Mouse (Mus musculus) kidney, adult 2 months (tissue): ENCODE measurements around the gene Rsph3a. TPM values are rescaled to one million over a fixed set of nuclear protein-coding genes. Genes with fewer than 3 reads are reported as not detected.
"Not testable (repeated sequence)": the region's sequence is repeated elsewhere in the genome, so short reads cannot be mapped to it uniquely, and the experiment has no call there.

ENCODE experiments used
- DNase-seq: peaks from one replicate; pipeline ENCODE4 v3.0.0; 2021
- H3K27ac ChIP-seq: fragments of 200-500 bp; 2 replicates; pipeline ENCODE4 v1.5.1; 2012; ENCODE audit warnings: low read depth, low read length, control low read depth, inconsistent platforms; ENCODE audit not compliant: insufficient read depth
- H3K27me3 ChIP-seq: fragments of 200-500 bp; replicated peaks from 2 replicates; pipeline ENCODE4 v1.6.1; 2012; ENCODE audit warnings: mild to moderate bottlenecking, moderate library complexity, low read length, inconsistent platforms; ENCODE audit not compliant: control insufficient read depth, insufficient read depth
- H3K36me3 ChIP-seq: fragments of 200-500 bp; 2 replicates; pipeline ENCODE4 v1.6.1; 2012; ENCODE audit warnings: mild to moderate bottlenecking, moderate library complexity, low read length, inconsistent platforms; ENCODE audit not compliant: control insufficient read depth, insufficient read depth
- H3K4me1 ChIP-seq: fragments of 200-500 bp; 2 replicates; pipeline ENCODE4 v1.6.1; 2011; ENCODE audit warnings: low read length; ENCODE audit not compliant: control insufficient read depth, insufficient read depth
- H3K4me3 ChIP-seq: fragments of 200-500 bp; 2 replicates; pipeline ENCODE4 v1.5.1; 2011; ENCODE audit warnings: mild to moderate bottlenecking, low read depth, low read length, control low read depth; ENCODE audit not compliant: insufficient read depth
- WGBS: fragments of 180-500 bp; shearing (Covaris S2); methylation state at CpG from one replicate; pipeline ENCODE4 v1.1.7; 2018; 5-methylcytosine and 5-hydroxymethylcytosine counted together
- polyA plus RNA-seq: library from polyadenylated mRNA; depleted of rRNA; stranded (reverse); fragments of >200 nt; gene quantifications from 2 replicates; pipeline ENCODE4 v1.2.3, GENCODE M21; 2012; rRNA removed

Gene Rsph3a
- polyA plus RNA-seq, 1 experiment = 85.9 TPM

GRCm38 (mm10) chr17:7983484-7983883 is 38.1 kb downstream of the Rsph3a start:
- not testable (repeated sequence) for DNase-seq
- WGBS = 90% methylated on average over 1 of the region's 2 CpGs

GRCm38 (mm10) chr17:7985597-7985996 is 40.2 kb downstream of the Rsph3a start:
- not testable (repeated sequence) for H3K27ac ChIP-seq
- WGBS = 41% methylated on average over 4 of the region's 4 CpGs
- peak; percentile 21 for DNase-seq

More at GRCm38 (mm10) chr17:7983484-7983883, 38.1 kb downstream of the Rsph3a start:
- H3K4me3 ChIP-seq, H3K27ac ChIP-seq, H3K27me3 ChIP-seq, H3K4me1 ChIP-seq, H3K36me3 ChIP-seq: not testable (repeated sequence)

DNA sequence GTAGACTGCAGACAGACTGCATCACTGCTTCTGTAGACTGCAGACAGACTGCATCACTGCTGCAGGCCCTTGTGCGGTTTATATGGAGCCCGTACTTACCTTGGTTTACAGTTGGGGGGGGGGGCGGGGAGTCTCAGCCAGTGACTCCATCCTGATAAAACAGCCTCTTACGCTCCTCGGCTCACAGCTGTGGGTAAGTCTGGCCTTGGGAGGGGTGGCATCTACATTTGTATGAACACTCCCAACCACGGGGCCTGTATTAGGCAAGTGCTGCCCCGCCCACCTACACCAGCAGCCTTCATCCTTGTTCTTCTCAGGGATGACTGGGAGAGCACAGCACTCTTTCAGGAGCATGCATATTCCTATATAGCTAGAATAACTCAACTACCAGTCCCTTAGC is 41.6 kb downstream of the Rsph3a start:
- not testable (repeated sequence) for H3K27me3 ChIP-seq, H3K36me3 ChIP-seq, H3K4me1 ChIP-seq, H3K4me3 ChIP-seq, H3K27ac ChIP-seq, DNase-seq
- 81% methylated on average over 7 of the region's 7 CpGs for WGBS

More at GRCm38 (mm10) chr17:7985597-7985996, 40.2 kb downstream of the Rsph3a start:
- H3K36me3 ChIP-seq, H3K4me1 ChIP-seq, H3K4me3 ChIP-seq, H3K27me3 ChIP-seq: not testable (repeated sequence)

DNA sequence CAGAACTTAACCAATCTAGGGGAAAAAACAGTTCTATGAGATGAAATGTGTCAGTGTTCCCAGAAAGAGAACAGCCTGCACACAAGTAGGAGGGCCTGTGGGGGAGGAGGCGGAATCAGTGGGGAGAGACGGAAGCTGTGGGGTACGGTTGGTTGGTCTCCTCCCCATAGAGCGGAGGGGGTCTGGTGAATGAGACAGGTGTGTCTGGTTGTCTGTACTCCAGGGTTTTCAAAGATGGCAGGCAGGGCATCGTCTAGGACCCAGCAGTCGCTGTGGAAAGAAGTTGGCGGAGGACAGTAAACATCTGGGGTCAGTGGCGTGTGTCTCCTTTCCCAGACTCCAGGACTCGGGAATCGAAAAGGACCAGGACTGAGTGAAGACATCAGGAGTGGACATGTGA is 57.8 kb downstream of the Rsph3a start:
- H3K4me3 ChIP-seq, H3K4me1 ChIP-seq, H3K36me3 ChIP-seq, H3K27ac ChIP-seq, DNase-seq, H3K27me3 ChIP-seq: not testable (repeated sequence)
- WGBS = 60% methylated on average over 10 of the region's 10 CpGs

- not testable (repeated sequence) for H3K4me1 ChIP-seq, H3K36me3 ChIP-seq, DNase-seq, H3K27ac ChIP-seq, H3K27me3 ChIP-seq, H3K4me3 ChIP-seq
- WGBS = 92% methylated on average over 1 of the region's 6 CpGs
Measured at GRCm38 (mm10) chr17:8006771-8007170, 61.4 kb downstream of the Rsph3a start.

DNA sequence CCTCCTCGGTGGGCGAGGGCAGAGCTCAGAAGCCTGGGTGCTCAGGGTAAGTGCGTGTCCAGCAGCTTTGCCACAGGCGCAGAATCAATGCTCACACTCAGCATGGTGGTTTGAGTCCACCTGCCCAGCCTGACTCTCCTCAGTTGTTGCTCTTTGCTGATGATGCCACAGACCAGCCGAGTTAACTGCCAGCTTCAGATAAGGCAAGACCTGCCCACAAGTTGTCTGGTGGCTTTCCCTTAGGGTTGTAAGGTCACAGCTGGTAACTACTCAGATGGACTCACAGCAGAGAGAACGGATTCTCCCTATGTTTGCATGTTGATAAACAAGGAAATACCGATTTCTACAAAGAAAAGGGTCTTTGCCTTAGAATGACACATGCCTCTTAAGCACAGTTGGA is 64.2 kb downstream of the Rsph3a start:
- H3K27ac ChIP-seq, H3K36me3 ChIP-seq, DNase-seq, H3K4me1 ChIP-seq, H3K4me3 ChIP-seq, H3K27me3 ChIP-seq: not testable (repeated sequence)
- 80% methylated on average over 6 of the region's 7 CpGs for WGBS

GRCm38 (mm10) chr17:8013974-8014373 is 68.6 kb downstream of the Rsph3a start:
- H3K4me3 ChIP-seq, H3K27me3 ChIP-seq, DNase-seq, H3K4me1 ChIP-seq, H3K27ac ChIP-seq, H3K36me3 ChIP-seq: not testable (repeated sequence)
- WGBS = 93% methylated on average over 4 of the region's 4 CpGs

GRCm38 (mm10) chr17:8022675-8023074 is 77.3 kb downstream of the Rsph3a start:
- H3K36me3 ChIP-seq, H3K4me1 ChIP-seq, H3K4me3 ChIP-seq, DNase-seq, H3K27me3 ChIP-seq, H3K27ac ChIP-seq: not testable (repeated sequence)
- WGBS = no CpG with 5 or more reads among the region's 6 CpGs

DNA sequence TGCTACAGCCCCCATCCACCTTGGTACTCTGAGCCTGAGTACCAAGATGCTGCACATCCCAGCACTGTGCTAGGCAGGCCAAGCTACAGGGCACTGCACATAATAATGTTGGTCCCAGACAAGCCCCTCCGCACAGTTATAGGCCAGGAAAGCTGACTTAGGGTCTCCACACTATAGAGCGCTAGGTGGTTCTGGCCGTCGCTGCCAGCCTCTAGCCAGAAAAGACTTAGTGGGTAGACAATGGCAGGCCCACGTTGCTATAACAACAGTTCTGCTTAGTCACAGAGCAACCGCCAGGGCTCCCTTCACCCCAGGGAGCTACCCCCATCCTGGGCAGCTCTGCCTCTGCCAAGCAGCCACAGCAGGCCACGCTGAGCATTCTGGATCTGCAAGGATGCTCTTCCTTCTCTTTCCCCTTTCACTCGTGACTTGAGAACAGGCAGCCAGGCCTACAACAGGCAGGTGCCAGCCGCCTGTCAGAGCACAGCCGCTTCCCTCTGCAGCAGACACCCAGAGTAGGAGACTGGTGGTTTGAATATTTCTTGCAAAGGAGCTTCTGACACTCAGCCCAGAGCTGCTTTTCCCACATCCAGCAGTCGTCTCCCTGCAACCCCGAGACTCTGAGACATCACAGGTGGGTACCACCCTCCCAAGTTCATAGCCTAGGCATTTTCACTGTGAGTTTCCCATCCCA is 82.2 kb downstream of the Rsph3a start:
- H3K4me1 ChIP-seq, H3K36me3 ChIP-seq, DNase-seq, H3K4me3 ChIP-seq, H3K27me3 ChIP-seq, H3K27ac ChIP-seq: not testable (repeated sequence)
- no CpG with 5 or more reads among the region's 12 CpGs for WGBS

Other genes with a start within 250 kb of the Rsph3a start
- 2.0 TPM in 2 replicates for gene Fndc1, start 118.3 kb upstream of the Rsph3a start, polyA plus RNA-seq
- gene Tagap, start 19.6 kb upstream of the Rsph3a start, polyA plus RNA-seq = 0.91 and 1.8 TPM in 2 replicates
- 0.30 and 1.0 TPM in 2 replicates for gene Gm49673, start 202.2 kb downstream of the Rsph3a start, polyA plus RNA-seq
- gene Rnaset2a, start 202.5 kb downstream of the Rsph3a start, polyA plus RNA-seq = 90.6 and 121 TPM in 2 replicates
- gene Fgfr1op, start 219.9 kb downstream of the Rsph3a start, polyA plus RNA-seq = 3.0 and 4.4 TPM in 2 replicates